Mouse (Mus musculus) hindbrain, postnatal 0 days (tissue): ENCODE results near the gene Lag3. TPM values are rescaled to one million over a fixed set of nuclear protein-coding genes. Genes with fewer than 3 reads are reported as not detected.

Experiments
- ATAC-seq: fragments of 200-750 bp; cut with Nextera tagmentation; 2 replicates; pipeline ENCODE4 v1.8.0; 2017; ENCODE audit warnings: mild to moderate bottlenecking, moderate TSS enrichment, moderate library complexity
- DNase-seq: peaks from one replicate; pipeline ENCODE4 v3.0.0-alpha.2; 2015; ENCODE audit warnings: low spot score
- H3K27ac ChIP-seq: fragments of 300-500 bp; sonication (generic); 2 replicates; pipeline ENCODE4 v1.5.1; 2014; ENCODE audit warnings: mild to moderate bottlenecking
- H3K27me3 ChIP-seq: fragments of 300-500 bp; sonication (generic); 2 replicates; pipeline ENCODE4 v1.6.1; 2014; ENCODE audit warnings: low read length, mixed read lengths; ENCODE audit not compliant: insufficient read depth
- H3K36me3 ChIP-seq: fragments of 300-500 bp; sonication (generic); 2 replicates; pipeline ENCODE4 v1.6.1; 2014; ENCODE audit warnings: low read length, mixed read lengths; ENCODE audit not compliant: insufficient read depth
- H3K4me1 ChIP-seq: fragments of 300-500 bp; sonication (generic); 2 replicates; pipeline ENCODE4 v1.6.1; 2014; ENCODE audit warnings: antibody characterized with exemption, low read length, mixed read lengths; ENCODE audit not compliant: insufficient read depth
- H3K4me2 ChIP-seq: fragments of 300-500 bp; sonication (generic); 2 replicates; pipeline ENCODE4 v1.6.1; 2014; ENCODE audit warnings: low read depth, mild to moderate bottlenecking, low read length, moderate library complexity, mixed read lengths
- H3K4me3 ChIP-seq: fragments of 300-500 bp; sonication (generic); 2 replicates; pipeline ENCODE4 v1.5.1; 2014; ENCODE audit warnings: low read length
- H3K9ac ChIP-seq: fragments of 300-500 bp; sonication (generic); replicated peaks from 2 replicates; pipeline ENCODE4 v1.6.1; 2014; ENCODE audit warnings: mild to moderate bottlenecking, low read length, moderate library complexity, mixed read lengths
- H3K9me3 ChIP-seq: fragments of 300-500 bp; sonication (generic); 2 replicates; pipeline ENCODE4 v1.6.1; 2016; ENCODE audit warnings: low read length, mixed read lengths
- CTCF ChIP-seq: IDR thresholded peaks from 2 replicates; pipeline ENCODE4 v1.5.1; 2016; ENCODE audit warnings: antibody characterized with exemption, control low read depth, low read depth
- WGBS: fragments of 180-500 bp; shearing (Covaris S2); extraction: QIAGEN DNeasy Blood & Tissue Kit; methylation state at CpG from one replicate; pipeline ENCODE4 v1.1.7; 2014; 5-methylcytosine and 5-hydroxymethylcytosine counted together
- polyA plus RNA-seq: library from polyadenylated mRNA; unstranded; fragments of >200 nt; fragmentation: Nextera tagmentation; extraction: Ambion mirVana; gene quantifications from 2 replicates; pipeline ENCODE4 v1.2.1, GENCODE M21; 2015
- total RNA-seq: library from RNA; depleted of rRNA; stranded (reverse); fragments of >200 nt; gene quantifications from 2 replicates; pipeline ENCODE4 v1.2.3, GENCODE M21; 2014

The Lag3 gene
- total and polyA plus RNA-seq, 2 experiments from 2014 or later: 2.2 to 3.6 TPM

DNA sequence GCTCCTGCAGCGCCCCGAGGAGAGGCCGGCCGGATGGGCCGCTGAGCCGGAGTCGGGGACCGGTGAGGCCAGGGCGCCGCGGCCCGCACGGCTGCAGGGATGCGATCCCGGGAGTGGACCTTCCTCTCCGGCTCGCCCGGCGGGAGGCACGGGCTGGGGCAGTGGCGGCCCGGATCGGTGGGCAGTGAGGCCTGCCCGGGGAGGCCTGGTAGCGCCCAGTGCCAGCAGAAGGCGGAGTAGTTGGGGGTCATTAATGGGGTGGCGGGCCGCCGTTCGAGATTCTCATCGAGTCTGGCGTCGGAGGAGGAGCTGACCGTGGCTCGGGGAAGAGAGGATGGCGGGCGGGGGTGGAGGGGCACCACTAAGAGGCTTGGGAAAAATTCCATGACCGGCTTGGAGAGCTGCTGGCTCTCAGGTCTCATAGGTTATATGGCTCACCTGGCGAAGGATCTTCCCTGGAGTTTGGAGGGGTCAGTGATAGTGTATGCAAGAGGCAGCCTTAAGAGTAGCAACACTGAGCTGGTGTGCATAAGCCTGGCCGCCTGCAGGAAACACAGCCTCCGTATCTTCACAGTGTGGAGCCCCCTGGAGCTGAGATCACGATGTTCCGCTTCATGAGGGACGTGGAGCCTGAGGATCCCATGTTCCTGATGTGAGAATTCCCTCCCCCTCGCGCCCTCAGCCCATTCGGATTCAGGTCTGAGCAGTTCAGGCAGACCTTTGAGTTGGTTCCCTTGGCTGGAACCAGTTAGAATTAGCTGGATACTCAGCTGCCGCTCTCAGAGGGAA, 20.2 kb upstream of the Lag3 start:
- peak; percentile 25 for ATAC-seq
- H3K36me3 ChIP-seq: peaks cover 29% of the 10 kb centered on the region
- TF ChIP-seq CTCF: peak; percentile 66

DNA sequence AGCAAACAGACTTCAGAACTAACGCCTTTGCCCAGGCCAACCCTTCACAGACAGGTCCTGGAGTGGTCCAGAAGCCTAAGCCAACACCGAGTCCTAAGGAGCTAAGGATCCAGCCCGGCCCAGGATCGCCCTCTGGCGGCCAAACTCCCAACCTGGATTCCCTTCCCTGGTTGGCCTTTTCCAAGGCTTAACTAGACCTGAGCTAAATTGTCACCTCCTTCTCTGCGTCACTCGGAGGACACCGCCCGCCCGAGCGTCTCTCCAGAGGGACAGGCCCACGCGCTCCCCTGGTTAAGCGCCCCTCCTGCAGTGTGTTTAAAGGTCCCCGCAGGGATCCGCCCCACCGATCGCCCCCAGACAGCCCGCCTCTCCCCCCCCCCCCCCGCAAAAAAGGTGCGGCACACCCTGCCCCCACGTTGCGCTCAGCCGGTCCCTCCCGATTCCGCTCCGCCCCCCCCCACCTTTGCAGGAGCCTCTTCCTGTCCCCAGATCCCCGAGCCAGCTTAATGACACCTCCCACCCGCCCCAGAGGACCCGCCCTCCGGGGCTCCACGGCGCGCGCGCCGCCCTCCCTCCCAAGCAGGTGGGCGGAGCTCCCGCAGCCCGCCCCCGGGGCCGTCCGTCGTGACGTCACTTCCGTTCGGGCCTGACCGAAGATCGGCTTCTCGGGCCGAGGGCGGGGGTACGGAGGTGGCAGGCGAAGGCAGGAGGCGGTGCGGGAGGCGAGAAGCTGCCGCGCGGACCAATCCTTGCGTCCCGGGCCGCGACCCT, 19.4 kb upstream of the Lag3 start, which contains the start of gene Mlf2:
Mlf2 (plus strand) TSS at position 633 of the 771 bp plus-strand sequence.
- Histone ChIP-seq H3K4me2 (peak within 1 kb of the TSS; percentile 89), H3K27me3 (no peaks in the 10 kb centered on the region), H3K4me1 (peaks cover 5% of the 10 kb centered on the region; the same call in 1 of the 2 replicates), H3K9ac (peak within 1 kb of the TSS; percentile 96), H3K36me3 (peaks cover 21% of the 10 kb centered on the region), H3K9me3 (no peaks in the 10 kb centered on the region), H3K27ac (peak within 1 kb of the TSS; percentile 99), H3K4me3 (peak within 1 kb of the TSS; percentile 92)
- TF ChIP-seq CTCF: peak; percentile 99
- peak; percentile 99 for DNase-seq
- under 1% methylated on average over 47 of the region's 64 CpGs for WGBS
- peak; percentile 94 for ATAC-seq

More for the DNA sequence above, 20.2 kb upstream of the Lag3 start:
- Histone ChIP-seq H3K4me3 (peak overlapping the region; percentile 92), H3K27ac (peak overlapping the region; percentile 99), H3K4me2 (peak overlapping the region; percentile 89), H3K4me1 (peaks cover 5% of the 10 kb centered on the region; the same call in 1 of the 2 replicates), H3K9ac (peak overlapping the region; percentile 96), H3K9me3 (no peaks in the 10 kb centered on the region), H3K27me3 (no peaks in the 10 kb centered on the region)
- 4% methylated on average over 46 of the region's 48 CpGs for WGBS
- peak; percentile 59 for DNase-seq

GRCm38 (mm10) chr6:124930231-124930630, 18.7 kb upstream of the Lag3 start:
- H3K36me3 ChIP-seq: peaks cover 14% of the 10 kb centered on the region
- ATAC-seq: no peak
- 33% methylated on average over 1 of the region's 1 CpGs for WGBS

DNA sequence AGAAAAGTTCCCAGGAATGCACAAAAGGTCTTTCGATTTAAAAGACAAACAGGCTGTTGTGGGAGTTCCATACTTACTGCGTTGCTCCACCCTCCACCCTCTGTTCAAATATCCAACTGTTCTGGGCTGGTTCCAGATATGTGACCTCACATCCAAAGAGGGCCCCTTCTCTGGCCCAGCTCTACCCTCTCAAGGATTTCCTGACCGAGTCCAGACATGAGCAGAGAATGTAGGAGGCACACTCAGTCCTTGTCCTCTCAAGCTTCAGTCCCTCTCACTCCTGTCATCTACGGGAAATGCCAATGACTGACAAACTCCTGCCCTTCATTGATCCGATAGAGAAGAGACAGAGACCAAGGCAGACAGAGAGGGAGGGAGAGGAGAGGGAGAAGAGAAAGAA, 14.4 kb upstream of the Lag3 start:
- H3K4me1 ChIP-seq: no peaks in the 10 kb centered on the region
- no peak for ATAC-seq

More at GRCm38 (mm10) chr6:124930231-124930630, 18.7 kb upstream of the Lag3 start:
- no peak overlapping the region for H3K9ac ChIP-seq
- TF ChIP-seq CTCF: no peak
- no peaks in the 10 kb centered on the region for H3K27me3 ChIP-seq
- DNase-seq: no peak
- H3K9me3 ChIP-seq: no peaks in the 10 kb centered on the region
- H3K4me3 ChIP-seq: peak overlapping the region; percentile 92
- peaks cover 5% of the 10 kb centered on the region; the same call in 1 of the 2 replicates for H3K4me1 ChIP-seq
- H3K27ac ChIP-seq: peak overlapping the region; percentile 99
- H3K4me2 ChIP-seq: peak overlapping the region; percentile 89

DNA sequence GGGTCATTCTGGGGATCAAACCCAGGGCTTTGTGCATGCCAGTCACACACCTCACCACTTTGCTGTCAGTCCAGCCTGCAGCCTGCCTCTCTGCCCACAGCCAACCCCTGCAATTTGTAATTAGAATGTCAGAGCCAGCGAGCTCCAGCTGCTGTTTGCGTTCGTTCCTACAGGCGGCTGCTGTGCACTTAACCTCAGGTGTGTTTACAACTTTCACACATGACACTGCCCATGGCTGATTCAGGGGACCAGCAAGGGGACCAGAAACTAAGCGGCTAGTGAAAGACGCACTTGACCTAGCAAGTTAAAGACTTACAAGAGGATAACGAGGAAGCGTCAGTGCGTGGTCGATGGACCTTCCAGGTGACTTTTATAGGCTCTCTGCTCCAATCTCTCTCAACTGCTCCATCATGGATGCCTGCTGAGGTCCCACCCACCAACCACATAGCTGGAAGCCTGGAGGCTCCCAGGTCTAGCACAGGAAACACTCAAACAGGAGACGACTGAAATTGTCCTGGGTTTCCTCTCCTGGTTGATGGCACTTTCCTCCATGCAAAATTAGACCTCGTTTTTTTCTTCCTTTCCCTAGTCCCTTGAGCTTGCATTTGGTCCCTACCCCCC, 13.8 kb upstream of the Lag3 start:
- 50% methylated on average over 12 of the region's 12 CpGs for WGBS

More for the DNA sequence above, 14.4 kb upstream of the Lag3 start:
- Histone ChIP-seq H3K4me2 (no peak overlapping the region), H3K9ac (no peak overlapping the region), H3K27me3 (no peaks in the 10 kb centered on the region), H3K9me3 (no peaks in the 10 kb centered on the region), H3K27ac (no peak overlapping the region), H3K36me3 (no peaks in the 10 kb centered on the region), H3K4me3 (no peak overlapping the region)
- no peak for DNase-seq
- WGBS: 41% methylated on average over 5 of the region's 5 CpGs
- TF ChIP-seq CTCF: no peak

GRCm38 (mm10) chr6:124921539-124921938, 10.0 kb upstream of the Lag3 start:
- Histone ChIP-seq H3K4me1 (peaks cover 18% of the 10 kb centered on the region), H3K27me3 (no peaks in the 10 kb centered on the region), H3K9ac (no peak overlapping the region), H3K4me2 (no peak overlapping the region), H3K9me3 (no peaks in the 10 kb centered on the region), H3K4me3 (no peak overlapping the region), H3K27ac (peak overlapping the region; percentile 100; the same call in 1 of the 2 replicates), H3K36me3 (no peaks in the 10 kb centered on the region)
- ATAC-seq (no peak), DNase-seq (no peak)
- no peak for TF ChIP-seq CTCF
- 56% methylated on average over 4 of the region's 4 CpGs for WGBS

More for the DNA sequence above, 13.8 kb upstream of the Lag3 start:
- Histone ChIP-seq H3K9me3 (no peaks in the 10 kb centered on the region), H3K36me3 (no peaks in the 10 kb centered on the region), H3K9ac (no peak overlapping the region), H3K4me2 (no peak overlapping the region), H3K4me3 (no peak overlapping the region), H3K4me1 (peaks cover 6% of the 10 kb centered on the region), H3K27ac (no peak overlapping the region), H3K27me3 (no peaks in the 10 kb centered on the region)
- DNase-seq: no peak
- peak; percentile 13; the same call in 1 of the 2 replicates for TF ChIP-seq CTCF
- ATAC-seq: no peak
